Mouse (Mus musculus): ENCODE data around the gene Pign.

GRCm38 (mm10) chr1:105549648-105550047, 113.8 kb downstream of the Pign start:
- TF ChIP-seq POLR2A (IDR thresholded peaks at IDR 0.05; ENCODE audit: insufficient read depth, low read depth, low read length) (no peak), CTCF (IDR thresholded peaks at IDR 0.05; ENCODE audit: insufficient read depth, low read depth, low read length) (no peak)

Data from olfactory bulb, adult 2 months (tissue).